Mouse (Mus musculus) midbrain, embryonic 15.5 days (tissue): ENCODE data around the gene Rps15a. TPM values are rescaled to one million over a fixed set of nuclear protein-coding genes. Genes with fewer than 3 reads are reported as not detected.

Experiments used
- polyA plus RNA-seq: library from polyadenylated mRNA; unstranded; fragments of >200 nt; fragmentation: Nextera tagmentation; extraction: Ambion mirVana; gene quantifications from 2 replicates; pipeline ENCODE4 v1.2.1, GENCODE M21; 2015

The Rps15a gene
- polyA plus RNA-seq, 1 experiment from 2014 or later: 359 TPM

Other genes starting within 250 kb of the Rps15a start
- gene Arl6ip1, start 13.5 kb upstream of the Rps15a start, polyA plus RNA-seq: 442 and 503 TPM in 2 replicates
- gene Smg1, start 127.5 kb upstream of the Rps15a start, polyA plus RNA-seq: 22.5 and 24.5 TPM in 2 replicates